Mouse (Mus musculus): ENCODE results near the gene Lrrc8a.

Lrrc8a gene

DNA sequence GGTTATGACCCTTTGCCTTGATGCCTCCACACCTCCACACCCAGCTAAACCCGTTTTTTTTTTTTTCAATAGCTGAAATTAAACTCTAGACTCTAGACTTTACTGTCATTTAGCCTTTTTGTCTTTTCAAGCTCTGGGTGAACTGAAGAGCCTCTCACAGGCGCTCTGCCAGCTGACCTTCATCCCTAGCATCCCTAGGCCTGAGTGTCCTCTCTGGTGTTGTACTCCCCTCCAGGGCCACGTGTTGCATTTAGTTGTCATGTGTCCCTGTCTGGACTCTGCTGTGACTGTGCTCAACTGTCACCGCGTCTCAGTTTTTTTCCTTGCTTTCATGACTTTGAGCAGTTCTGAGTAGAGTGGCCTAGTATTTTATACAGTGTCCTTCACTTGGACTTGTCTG, 62.5 kb downstream of the Lrrc8a start:
- no peak for DNase-seq (ENCODE audit: low spot score in 2 of 2)

DNA sequence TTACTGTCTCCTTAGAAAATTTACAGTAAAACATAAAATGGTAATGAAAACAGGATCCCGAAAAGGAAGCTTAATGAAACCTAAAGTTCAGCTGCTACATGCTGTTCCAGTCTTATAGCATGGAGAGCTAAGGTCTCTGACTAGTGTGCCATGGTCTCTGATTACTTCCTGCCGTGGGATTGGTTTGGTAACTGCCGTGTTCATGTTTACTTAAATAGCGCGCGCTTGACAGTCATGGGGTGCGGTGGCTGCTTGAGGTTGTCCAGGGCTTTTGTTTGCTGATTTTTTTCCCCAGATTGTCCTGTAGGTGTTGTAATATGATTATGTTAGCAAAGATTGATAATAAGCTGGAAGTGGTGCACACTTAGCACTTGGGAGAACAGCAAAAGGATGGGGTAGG, 68.6 kb downstream of the Lrrc8a start:
- no peak for DNase-seq (ENCODE audit: low spot score in 2 of 2)

DNA sequence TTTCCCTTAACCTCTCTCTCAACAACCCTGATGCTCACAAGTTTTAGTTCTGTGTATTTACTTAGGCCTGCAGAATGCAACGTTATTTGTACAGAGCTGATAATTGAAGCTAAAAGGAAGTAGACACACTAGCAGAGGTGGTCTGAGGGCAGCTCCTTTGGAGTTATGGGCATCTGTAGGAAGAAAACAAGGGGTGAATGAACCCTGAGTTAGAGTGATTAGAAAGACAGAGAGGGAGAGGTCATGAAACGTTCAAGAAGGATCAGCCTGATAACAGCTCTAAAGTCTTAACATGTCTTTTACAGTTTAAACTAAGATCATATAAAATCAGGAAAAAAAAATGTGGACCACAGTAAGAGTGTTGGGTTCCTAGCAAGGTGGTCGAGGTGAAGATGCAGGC, 71.8 kb downstream of the Lrrc8a start:
- no peak for DNase-seq (ENCODE audit: low spot score in 2 of 2)

DNA sequence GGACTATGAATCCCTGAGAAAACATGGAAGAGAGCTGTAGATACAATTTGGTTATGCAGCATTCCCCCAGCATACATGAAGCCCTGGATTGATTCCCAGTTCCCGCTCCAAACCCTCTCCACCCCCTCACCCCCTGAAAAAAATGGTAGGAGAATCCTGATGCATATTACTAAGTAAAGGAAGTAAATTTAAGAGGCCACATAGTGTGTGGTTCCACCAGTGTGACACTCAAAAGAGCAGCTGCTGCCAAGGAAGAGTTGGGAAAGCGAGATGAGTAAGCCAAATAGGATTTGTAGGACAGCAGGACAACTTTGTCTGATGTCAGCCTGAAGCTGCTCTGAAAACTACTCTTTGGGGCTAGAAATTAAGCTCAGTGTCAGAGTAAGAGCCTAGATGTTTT, 74.0 kb downstream of the Lrrc8a start:
- peak in 1 of 2 experiments; percentile 7 for DNase-seq (ENCODE audit: low spot score in 2 of 2)
